In the genomic region with DNA sequence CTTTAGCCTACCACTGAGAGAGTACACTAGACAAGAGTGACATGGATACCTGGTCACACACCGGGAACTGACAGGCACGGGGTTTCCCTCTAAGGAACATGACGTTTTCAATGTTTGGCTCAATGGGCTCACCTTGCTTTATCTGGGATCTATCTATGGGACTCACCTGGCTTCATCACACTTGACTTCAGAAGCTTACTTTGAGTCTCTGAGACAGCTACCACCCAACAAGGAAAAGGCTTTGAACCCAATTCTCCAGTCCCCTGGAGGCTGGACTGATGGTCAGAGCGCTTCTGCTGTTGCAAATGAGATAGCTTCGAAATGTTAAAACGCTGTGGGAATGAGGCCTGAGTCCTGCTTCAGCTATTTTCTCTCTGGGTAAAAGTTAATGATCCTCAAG, we compare ENCODE assay signal across 24 mouse cellular contexts. TPM values are rescaled to one million over a fixed set of nuclear protein-coding genes. Genes with fewer than 3 reads are reported as not detected.
"Had no signal": no experiment of that assay in that cellular context is flagged by ENCODE, and none has a peak within 500 bp of the region (broad histone marks: within the 10 kb centered on the region; RNA-seq: fewer than 3 reads in every experiment).

No protein-coding gene starts in this region.

- H3K4me2 ChIP-seq: lung, embryonic 14.5 days; midbrain, embryonic 11.5 days; midbrain, embryonic 13.5 days; midbrain, embryonic 15.5 days; neural tube, embryonic 12.5 days; stomach, embryonic 15.5 days had no signal

- H3K27ac ChIP-seq: macrophage; midbrain, embryonic 13.5 days; midbrain, embryonic 15.5 days; neural tube, embryonic 12.5 days; stomach, embryonic 15.5 days; stomach, postnatal 0 days had no signal

- H3K36me3 ChIP-seq: midbrain, embryonic 13.5 days; midbrain, embryonic 15.5 days; neural tube, embryonic 12.5 days; stomach, embryonic 15.5 days had no signal

- H3K9me3 ChIP-seq: midbrain, embryonic 13.5 days; midbrain, embryonic 15.5 days; neural tube, embryonic 12.5 days; stomach, embryonic 15.5 days had no signal

- H3K4me3 ChIP-seq: megakaryocyte, embryonic 14.5 days; midbrain, embryonic 13.5 days; midbrain, embryonic 15.5 days; neural tube, embryonic 12.5 days; stomach, embryonic 15.5 days had no signal

- ATAC-seq: midbrain, embryonic 13.5 days; midbrain, embryonic 15.5 days had no signal

- H3K27me3 ChIP-seq: megakaryocyte, embryonic 14.5 days; midbrain, embryonic 13.5 days; midbrain, embryonic 15.5 days; neural tube, embryonic 12.5 days; stomach, embryonic 15.5 days had no signal

- H3K9ac ChIP-seq: lung, embryonic 14.5 days; midbrain, embryonic 13.5 days; midbrain, embryonic 15.5 days; neural tube, embryonic 12.5 days; stomach, embryonic 15.5 days had no signal

- H3K4me1 ChIP-seq: megakaryocyte, embryonic 14.5 days; midbrain, embryonic 13.5 days; midbrain, embryonic 15.5 days; neural tube, embryonic 12.5 days; stomach, embryonic 15.5 days had no signal

- DNase-seq: lung, embryonic 14.5 days; lung, postnatal 14 days; lung, postnatal 36 days; right cerebral cortex, postnatal 14 days; thymus, adult 2 months; thymus, postnatal 25 days; thymus, postnatal 4 days had no signal

RNA-seq across cellular contexts. Expression of a gene that starts 49.2 kb away (rescaled TPM):
- total RNA-seq: megakaryocyte progenitor cell, adult 5-6 weeks; midbrain, postnatal 0 days; monocyte, adult 5-6 weeks; neutrophil, adult 5-6 weeks had no signal
- polyA plus RNA-seq: liver, embryonic 16.5 days; lung, embryonic 14.5 days; macrophage; midbrain, embryonic 11.5 days; midbrain, embryonic 13.5 days; midbrain, embryonic 15.5 days; midbrain, postnatal 0 days; neural tube, embryonic 12.5 days; neural tube, embryonic 14.5 days; spleen, adult 2 months; stomach, embryonic 15.5 days; stomach, postnatal 0 days; testis, adult 2 months; urinary bladder, adult 2 months had no signal
